Mouse (Mus musculus) embryo, embryonic 11 days (tissue): Measurements from ENCODE around the gene 2310011J03Rik.
A peak's percentile ranks its signal among the peaks of the same experiment; 100 is the strongest.
"Not testable (repeated sequence)": the region's sequence is repeated elsewhere in the genome, so short reads cannot be mapped to it uniquely, and the experiment has no call there.

Experiments used
- DNase-seq: peaks from one replicate; pipeline ENCODE4 v3.0.0-alpha.2; 2015

Gene 2310011J03Rik

GRCm38 (mm10) chr10:80320340-80320760 lies at the start of gene 2310011J03Rik:
Gene 2310011J03Rik, minus strand, starts transcription at chr10:80320537.
- peak; percentile 95 for DNase-seq

GRCm38 (mm10) chr10:80368392-80368791 lies 48.1 kb upstream of the 2310011J03Rik start:
- DNase-seq: no peak

- no peak for DNase-seq
These were observed 47.6 kb upstream of the 2310011J03Rik start for GRCm38 (mm10) chr10:80367954-80368353.

DNA sequence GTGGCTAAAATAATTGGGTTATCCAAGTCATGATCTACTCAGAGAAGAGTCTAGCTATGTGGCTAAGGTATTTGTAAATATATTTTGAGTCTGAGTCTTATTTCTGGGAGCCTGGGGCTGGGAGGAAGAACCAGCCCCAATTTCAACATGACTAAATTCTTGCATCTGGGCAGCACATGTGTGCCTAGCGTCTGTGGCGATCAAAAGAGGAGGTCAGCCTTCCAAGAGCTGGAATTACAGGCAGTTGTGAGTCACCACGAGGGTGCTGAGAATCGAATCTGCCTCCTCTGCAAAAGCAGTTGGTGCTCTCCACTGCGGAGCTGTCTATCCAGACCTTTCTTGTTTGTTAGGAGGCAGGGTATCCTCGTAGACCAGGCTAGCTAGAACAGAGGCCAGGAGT lies 45.4 kb upstream of the 2310011J03Rik start:
- DNase-seq: no peak

GRCm38 (mm10) chr10:80363734-80364133 lies 43.4 kb upstream of the 2310011J03Rik start:
- no peak for DNase-seq

- peak; percentile 37 for DNase-seq
These were observed 37.8 kb upstream of the 2310011J03Rik start for GRCm38 (mm10) chr10:80357994-80358639.

DNA sequence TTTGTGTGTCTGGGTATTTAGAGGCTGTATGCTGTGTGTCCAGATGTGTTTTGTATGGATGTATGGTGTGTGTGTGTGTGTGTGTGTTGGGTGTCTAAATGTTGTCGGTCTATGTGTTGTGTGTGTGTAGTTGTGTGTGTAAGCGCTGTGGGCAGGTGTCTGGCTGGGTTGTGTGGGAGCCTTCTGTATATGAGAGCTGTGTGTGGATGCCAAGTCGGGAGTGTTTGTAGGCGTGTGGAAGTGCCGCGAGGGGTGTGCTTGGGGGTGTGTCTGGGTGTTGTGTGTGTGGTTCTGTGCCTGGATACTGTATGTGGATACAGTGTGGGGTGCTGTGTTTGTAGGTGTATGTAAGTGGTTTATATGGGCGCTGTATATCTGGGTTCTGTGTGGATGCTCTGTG lies 37.0 kb upstream of the 2310011J03Rik start:
- DNase-seq: no peak

GRCm38 (mm10) chr10:80356737-80357136 lies 36.4 kb upstream of the 2310011J03Rik start:
- no peak for DNase-seq

GRCm38 (mm10) chr10:80356001-80356682 lies 35.8 kb upstream of the 2310011J03Rik start, which contains the start of gene Plk5:
Gene Plk5, plus strand, starts transcription at chr10:80356459.
- DNase-seq: peak; percentile 35

- no peak for DNase-seq
These were observed 35.1 kb upstream of the 2310011J03Rik start for GRCm38 (mm10) chr10:80355431-80355830.

- no peak for DNase-seq
These were observed 32.4 kb upstream of the 2310011J03Rik start for GRCm38 (mm10) chr10:80352727-80353126.

DNA sequence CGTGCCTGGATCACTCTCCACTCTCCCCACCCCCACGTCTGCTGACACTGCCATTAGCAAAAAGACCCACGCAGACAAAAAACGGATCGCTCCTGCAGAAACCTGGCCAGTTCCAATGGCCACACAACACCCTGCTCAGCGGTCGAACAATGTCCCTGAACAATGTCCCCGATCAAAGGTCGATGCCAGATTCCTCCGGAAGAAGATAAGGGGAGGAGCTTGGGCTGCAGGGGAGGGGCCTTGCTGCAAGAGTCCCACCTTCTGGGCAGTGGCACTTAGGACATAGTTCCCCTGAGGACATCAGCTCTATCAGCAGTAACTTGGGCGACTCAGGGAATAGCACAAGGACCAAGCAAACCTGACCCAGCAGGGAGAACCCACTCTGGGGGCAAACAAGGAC lies 31.6 kb upstream of the 2310011J03Rik start:
- DNase-seq: no peak

DNA sequence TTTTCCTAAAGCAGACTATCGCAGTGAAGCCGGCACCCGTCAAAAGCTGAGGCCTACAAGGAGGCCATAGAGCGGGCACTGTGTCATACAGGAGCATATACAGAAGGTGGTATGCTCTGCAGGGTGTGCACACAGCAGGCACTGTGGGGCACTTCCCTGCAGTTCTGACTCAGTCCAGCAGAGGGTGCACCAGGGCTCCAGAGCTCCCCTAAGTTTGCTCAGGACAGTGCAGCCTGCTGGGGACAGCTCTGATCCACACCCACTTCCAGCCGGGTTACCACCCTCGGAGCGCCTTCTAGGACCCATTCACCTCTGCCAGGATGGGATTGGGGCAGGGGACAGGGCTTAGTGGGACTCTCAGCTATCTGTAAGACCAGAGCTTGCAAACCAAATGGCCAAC lies 30.0 kb upstream of the 2310011J03Rik start:
- peak; percentile 86 for DNase-seq

DNA sequence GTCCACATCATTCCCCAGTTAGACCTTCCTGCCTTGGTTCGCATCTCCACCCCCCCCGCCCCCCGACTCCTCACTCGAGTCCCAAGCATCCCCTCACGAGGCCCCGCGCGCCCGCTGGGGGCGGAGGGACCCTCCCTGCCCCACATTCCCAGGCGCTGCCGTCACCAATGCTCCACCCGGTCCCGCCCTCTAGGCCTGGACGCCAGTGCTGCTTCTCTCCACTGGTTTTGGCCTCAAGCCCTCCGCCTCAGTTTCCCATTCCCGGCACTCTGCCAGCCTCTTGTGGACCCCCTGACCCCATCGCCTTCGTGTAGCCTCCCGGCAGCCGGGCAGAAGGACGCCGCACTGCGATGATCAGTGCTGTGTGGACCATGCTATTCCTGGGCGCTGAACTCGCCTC lies 28.6 kb upstream of the 2310011J03Rik start:
- no peak for DNase-seq

- DNase-seq: peak; percentile 82
These were observed 28.0 kb upstream of the 2310011J03Rik start, which contains the start of gene Adamtsl5 for GRCm38 (mm10) chr10:80348244-80348781. Gene Adamtsl5, minus strand, starts transcription at chr10:80348412.

DNA sequence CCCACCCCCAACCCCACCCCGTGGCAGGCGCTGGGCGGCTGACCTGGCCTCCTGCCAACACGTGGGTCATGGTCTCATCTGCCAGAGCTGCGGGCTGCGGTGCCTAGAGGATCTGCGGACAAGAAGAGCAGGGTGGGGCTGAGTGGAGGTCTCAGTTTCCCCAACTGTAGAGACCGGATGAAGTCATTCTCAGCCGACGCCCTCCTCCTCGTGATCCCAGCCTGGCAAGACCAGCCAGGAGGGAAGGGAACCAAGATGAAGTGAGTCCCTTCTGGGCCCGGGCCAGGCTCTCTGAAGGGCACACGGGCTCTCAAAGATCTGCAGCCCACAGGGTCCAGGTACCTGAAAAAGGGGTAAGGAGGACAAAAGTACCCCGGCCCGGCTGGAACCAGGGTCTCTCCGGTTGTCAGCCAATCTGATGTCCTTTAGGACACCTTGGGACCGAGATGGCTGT lies 27.2 kb upstream of the 2310011J03Rik start:
- DNase-seq: no peak

GRCm38 (mm10) chr10:80345929-80346328 lies 25.6 kb upstream of the 2310011J03Rik start:
- not testable (repeated sequence) for DNase-seq

DNA sequence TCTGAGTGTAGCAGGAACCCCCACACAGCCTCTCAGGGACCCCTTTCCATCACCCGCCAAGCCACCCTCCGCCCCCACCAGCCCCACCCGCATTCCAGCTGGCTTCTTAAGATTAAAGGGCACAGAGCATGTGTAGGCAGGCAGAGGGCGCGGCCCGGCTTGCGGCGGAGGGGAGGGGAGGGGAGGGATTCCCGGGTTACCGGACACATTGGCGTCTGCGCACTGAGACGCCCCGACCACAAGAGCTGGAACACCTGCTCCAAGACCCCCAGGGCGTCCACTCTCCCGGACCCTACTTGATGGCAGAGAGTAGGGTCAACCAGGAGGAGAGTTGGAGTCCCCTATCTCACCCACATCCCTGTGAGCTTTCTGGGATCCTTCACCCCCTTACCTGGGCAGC lies 24.8 kb upstream of the 2310011J03Rik start:
- no peak for DNase-seq

DNA sequence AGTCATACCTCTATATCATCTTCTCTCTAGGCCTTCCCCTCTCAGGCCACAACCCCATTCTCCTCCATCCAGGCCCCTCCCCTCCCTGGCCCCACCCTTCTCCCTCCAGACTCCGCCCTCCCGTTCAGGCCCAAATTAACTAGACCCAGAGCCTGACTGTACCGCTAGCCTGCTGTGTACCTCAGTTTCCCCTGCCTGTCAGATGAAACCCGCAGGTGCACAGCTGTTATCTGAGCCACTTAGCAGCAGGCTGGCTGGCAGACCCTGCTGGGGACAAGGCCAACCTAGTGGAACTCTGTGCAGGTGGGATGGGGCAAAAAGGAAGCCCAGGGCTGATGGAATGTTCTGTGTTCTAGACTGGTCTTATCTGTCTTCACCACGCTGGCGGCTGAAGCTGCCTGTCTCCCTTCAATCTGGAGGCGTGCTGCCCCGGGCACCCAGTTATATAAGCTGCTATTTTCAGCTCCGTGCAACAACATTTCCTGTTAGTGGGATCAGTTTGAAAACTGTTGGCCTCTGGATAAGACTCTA lies 23.9 kb upstream of the 2310011J03Rik start:
- DNase-seq: no peak

GRCm38 (mm10) chr10:80343425-80343895 lies 23.1 kb upstream of the 2310011J03Rik start:
- no peak for DNase-seq

- DNase-seq: peak; percentile 89
These were observed 22.6 kb upstream of the 2310011J03Rik start for GRCm38 (mm10) chr10:80342749-80343424.

- no peak for DNase-seq
These were observed 22.0 kb upstream of the 2310011J03Rik start for GRCm38 (mm10) chr10:80342305-80342748.
